Mouse (Mus musculus): ENCODE measurements around the gene Kncn.
A peak's percentile ranks its signal among the peaks of the same experiment; 100 is the strongest.

The Kncn gene

GRCm38 (mm10) chr4:115938276-115939160, 54.3 kb downstream of the Kncn start:
- DNase-seq = peak; percentile 62
